Mouse (Mus musculus): ENCODE results near the gene Cx3cr1.

- no peak for TF ChIP-seq POLR2A (IDR thresholded peaks at IDR 0.05; ENCODE audit: low read depth, low read length)
- no peak for TF ChIP-seq CTCF (IDR thresholded peaks at IDR 0.05; ENCODE audit: extremely low read depth, insufficient read length, insufficient replicate concordance, low read depth, low read length)
Observed at GRCm38 (mm10) chr9:120091086-120091485, 21.4 kb upstream of the Cx3cr1 start.

Data from small intestine, adult 2 months (tissue).